Mouse (Mus musculus) left cerebral cortex, adult 2 months (tissue): ENCODE data around the gene Ltf. TPM values are rescaled to one million over a fixed set of nuclear protein-coding genes. Genes with fewer than 3 reads are reported as not detected.

Experiments
- DNase-seq, 2 experiments: peaks; one replicate each; pipeline ENCODE4 v3.0.0; 2021 to 2022; ENCODE audit warnings: low spot score in 2 of 2, mixed read lengths in 1 of 2; ENCODE audit errors: extremely low spot score in 1 of 2
- H3K27ac ChIP-seq: fragments of 200-600 bp; 2 replicates; pipeline ENCODE4 v1.8.1; 2022
- H3K4me3 ChIP-seq: fragments of 200-600 bp; 2 replicates; pipeline ENCODE4 v1.8.1; 2022
- CTCF ChIP-seq: fragments of 200-600 bp; IDR thresholded peaks from 2 replicates; pipeline ENCODE4 v1.8.1; 2022; ENCODE audit warnings: antibody characterized with exemption, mild to moderate bottlenecking, moderate library complexity
- intact Hi-C: fragments of 180-260 bp; cut with DNase I; formaldehyde crosslinking; loops from one replicate; pipeline ENCODE4 v1.15.1; 2025
- long read RNA-seq, 2 experiments: library from polyadenylated mRNA; stranded (forward); transcript quantifications; one replicate each; pipeline ENCODE4 v2.0.0; 2021; ENCODE audit warnings: borderline mapping rate in 2 of 2
- total RNA-seq, 2 experiments: library from RNA; stranded (reverse); gene quantifications; 2 replicates each; pipeline ENCODE4 v1.2.3; 2021

Gene Ltf
- 1 to 10 TPM in 1 of 2 experiments, not detected in 1; 1.1 TPM for total RNA-seq
- long read RNA-seq, experiment 1 = 0 reads
- long read RNA-seq, experiment 2 = 0 reads

GRCm38 (mm10) chr9:111019022-111019421 is at the start of gene Ltf:
Ltf (plus strand) TSS chr9:111019271.
- DNase-seq = no peak
- Histone ChIP-seq H3K27ac (no peak within 1 kb of the TSS), H3K4me3 (no peak within 1 kb of the TSS)
- TF ChIP-seq CTCF = no peak
- intact Hi-C loops = no loop called here

- no peak overlapping the region for H3K27ac ChIP-seq
- intact Hi-C loops = no loop called here
- no peak for TF ChIP-seq CTCF
- H3K4me3 ChIP-seq = no peak overlapping the region
- DNase-seq = no peak
Measured at GRCm38 (mm10) chr9:110979411-110979810, 39.7 kb upstream of the Ltf start.

GRCm38 (mm10) chr9:110982351-110982750 is 36.7 kb upstream of the Ltf start:
- intact Hi-C loops = no loop called here
- DNase-seq = peak in 1 of 2 experiments; percentile 22
- no peak overlapping the region for H3K27ac ChIP-seq
- H3K4me3 ChIP-seq = no peak overlapping the region
- TF ChIP-seq CTCF = no peak

GRCm38 (mm10) chr9:110984096-110984495 is 35.0 kb upstream of the Ltf start:
- H3K27ac ChIP-seq = no peak overlapping the region
- intact Hi-C loops = no loop called here

GRCm38 (mm10) chr9:110985541-110985940 is 33.5 kb upstream of the Ltf start:
- H3K27ac ChIP-seq = no peak overlapping the region
- no peak for DNase-seq
- TF ChIP-seq CTCF = no peak
- intact Hi-C loops = no loop called here
- no peak overlapping the region for H3K4me3 ChIP-seq

More at GRCm38 (mm10) chr9:110984096-110984495, 35.0 kb upstream of the Ltf start:
- DNase-seq = no peak
- TF ChIP-seq CTCF = no peak
- H3K4me3 ChIP-seq = no peak overlapping the region

- H3K4me3 ChIP-seq = no peak overlapping the region
- TF ChIP-seq CTCF = no peak
- intact Hi-C loops = no loop called here
- no peak for DNase-seq
- H3K27ac ChIP-seq = no peak overlapping the region
Measured at GRCm38 (mm10) chr9:110985951-110986350, 33.1 kb upstream of the Ltf start.

GRCm38 (mm10) chr9:110987331-110987730 is 31.7 kb upstream of the Ltf start:
- no peak for DNase-seq
- Histone ChIP-seq H3K27ac (no peak overlapping the region), H3K4me3 (no peak overlapping the region)
- no peak for TF ChIP-seq CTCF
- intact Hi-C loops = no loop called here

- Histone ChIP-seq H3K4me3 (no peak overlapping the region), H3K27ac (no peak overlapping the region)
- TF ChIP-seq CTCF = no peak
- no peak for DNase-seq
- intact Hi-C loops = no loop called here
Measured at GRCm38 (mm10) chr9:110988078-110988477, 31.0 kb upstream of the Ltf start.

- no peak for TF ChIP-seq CTCF
- no peak for DNase-seq
- Histone ChIP-seq H3K27ac (no peak overlapping the region), H3K4me3 (no peak overlapping the region)
- intact Hi-C loops = no loop called here
Measured at GRCm38 (mm10) chr9:110989141-110989540, 29.9 kb upstream of the Ltf start.

GRCm38 (mm10) chr9:110989543-110989942 is 29.5 kb upstream of the Ltf start:
- DNase-seq = no peak
- TF ChIP-seq CTCF = no peak
- intact Hi-C loops = no loop called here
- Histone ChIP-seq H3K27ac (no peak overlapping the region), H3K4me3 (no peak overlapping the region)

- no peak within 1 kb of the TSS for H3K27ac ChIP-seq
- no peak for TF ChIP-seq CTCF
- intact Hi-C loops = no loop called here
- H3K4me3 ChIP-seq = no peak within 1 kb of the TSS
- DNase-seq = no peak
Measured at GRCm38 (mm10) chr9:110990204-110990603, 28.9 kb upstream of the Ltf start, which contains the start of gene Rtp3. Rtp3 (minus strand) TSS chr9:110990583.

GRCm38 (mm10) chr9:110993281-110993709 is 25.8 kb upstream of the Ltf start:
- no peak overlapping the region for H3K4me3 ChIP-seq
- TF ChIP-seq CTCF = no peak
- H3K27ac ChIP-seq = no peak overlapping the region
- no peak for DNase-seq
- intact Hi-C loops = no loop called here

GRCm38 (mm10) chr9:110994716-110995172 is 24.3 kb upstream of the Ltf start:
- intact Hi-C loops = loop anchor here (5.0 kb wide), 1 partner anchor 258 kb away; no protein-coding TSS in a partner anchor
- H3K27ac ChIP-seq = peak overlapping the region; percentile 61; the same call in 1 of the 2 replicates
- peak overlapping the region; percentile 39 for H3K4me3 ChIP-seq
- peak; percentile 59 to 74 for DNase-seq
- peak; percentile 20 for TF ChIP-seq CTCF
